Mouse (Mus musculus): ENCODE results near the gene Mvb12a. TPM values are rescaled to one million over a fixed set of nuclear protein-coding genes. Genes with fewer than 3 reads are reported as not detected.
A peak's percentile ranks its signal among the peaks of the same experiment; 100 is the strongest.

Gene Mvb12a
- total and polyA plus RNA-seq, 2 experiments from 2014 or later, result 47.6 to 54.4 TPM

DNA sequence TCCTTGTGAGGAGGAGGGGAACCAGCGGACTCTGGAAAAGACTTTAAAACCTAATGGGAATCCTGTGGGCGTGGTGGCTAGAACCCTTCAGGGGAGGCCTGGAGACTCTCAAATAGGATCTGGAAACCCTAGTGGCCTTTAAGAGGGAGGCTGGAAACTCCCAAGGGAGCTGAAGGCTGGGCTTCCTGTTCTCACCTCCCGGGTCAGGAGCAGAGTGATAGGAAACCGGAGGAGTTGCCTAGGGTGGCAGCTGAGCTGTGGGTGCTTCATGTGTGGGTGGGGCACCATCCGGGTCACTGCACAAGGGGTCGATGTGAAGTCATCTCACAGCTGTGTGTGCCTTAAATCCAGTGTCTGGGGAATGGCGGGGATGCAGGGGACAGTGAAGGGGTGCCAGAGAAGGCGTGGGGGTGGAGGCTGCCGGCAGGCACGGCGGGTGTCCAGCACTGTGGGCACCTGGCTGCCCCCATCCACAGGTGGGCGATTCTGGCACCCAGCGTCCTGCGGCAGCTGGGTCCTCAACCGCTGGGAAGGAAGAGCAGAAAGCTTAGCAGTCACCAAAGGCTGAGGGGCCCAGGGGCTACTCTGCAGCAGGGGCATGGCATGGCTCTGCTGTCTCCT, 44.7 kb upstream of the Mvb12a start:
- Histone ChIP-seq H3K9ac (replicated peaks; ENCODE audit: low read depth, low read length) (no peak overlapping the region), H3K27me3 (ENCODE audit: control insufficient read depth, insufficient read depth, low read length) (no peaks in the 10 kb centered on the region), H3K4me3 (ENCODE audit: low read depth, low read length) (no peak overlapping the region), H3K27ac (ENCODE audit: low read depth) (peak overlapping the region; percentile 49), H3K36me3 (replicated peaks; ENCODE audit: control insufficient read depth, insufficient read depth, low read length) (no peaks in the 10 kb centered on the region; the same call in 1 of the 2 replicates), H3K4me1 (ENCODE audit: control insufficient read depth, insufficient read depth) (peaks cover 44% of the 10 kb centered on the region), H3K4me2 (ENCODE audit: low read depth, low read length) (peak overlapping the region; percentile 9; the same call in 1 of the 2 replicates), H3K9me3 (replicated peaks; ENCODE audit: control insufficient read depth, low read length) (no peaks in the 10 kb centered on the region)
- DNase-seq (ENCODE audit: low spot score) (peak; percentile 35), ATAC-seq (ENCODE audit: insufficient read depth, low read depth) (0 out of 2 replicates have a peak, but pooled peaks have one; percentile 8)
- WGBS, result 15% methylated on average over 15 of the region's 15 CpGs
- TF ChIP-seq EP300 (IDR thresholded peaks at IDR 0.05; ENCODE audit: low read depth) (0 out of 2 replicates have a peak, but pooled peaks have one; percentile 21), CTCF (IDR thresholded peaks at IDR 0.05; ENCODE audit: low read depth) (no peak)

DNA sequence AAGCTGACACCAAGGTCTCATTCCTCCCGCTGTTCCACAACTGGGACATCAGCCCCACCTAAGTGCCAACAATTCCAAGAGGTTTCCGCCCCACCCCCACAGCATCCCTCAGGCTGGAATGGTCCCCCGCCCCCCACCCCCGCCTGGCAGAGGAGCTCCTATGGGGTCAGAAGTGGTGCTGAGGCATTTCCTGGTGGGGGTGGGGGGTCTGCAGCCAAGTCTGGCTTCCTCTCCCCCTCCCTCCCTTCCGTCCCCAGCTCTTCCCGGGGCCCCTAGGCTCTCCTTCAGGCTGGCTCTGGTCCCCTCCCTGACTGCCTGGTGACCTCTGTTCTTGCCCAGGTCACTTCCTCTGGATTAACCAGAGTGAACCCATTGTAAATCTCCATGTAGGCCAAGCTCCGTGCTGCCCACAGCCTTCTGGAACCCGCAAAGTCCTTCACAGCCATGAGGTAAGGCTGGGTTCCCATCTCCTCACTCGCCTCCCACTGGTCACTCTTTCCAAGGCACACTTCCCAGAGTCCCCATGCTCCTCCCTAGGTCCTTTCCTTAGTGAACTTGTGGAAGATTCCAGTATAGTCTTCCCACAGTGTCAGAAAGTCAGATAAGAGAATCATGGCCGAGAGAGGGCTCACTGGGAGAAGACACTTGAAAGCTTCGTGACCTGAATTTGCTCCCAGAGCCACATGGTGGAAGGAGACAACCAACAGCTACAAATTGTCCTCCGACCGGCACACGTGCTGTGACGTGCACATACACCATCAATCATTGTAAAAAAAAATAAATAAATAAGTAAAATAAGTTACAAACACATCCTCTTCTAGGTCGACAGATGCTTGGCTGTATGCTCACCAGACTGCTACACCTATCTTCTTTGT, 43.7 kb upstream of the Mvb12a start:
- H3K4me3 ChIP-seq (ENCODE audit: low read depth, low read length), result no peak overlapping the region
- no peak for TF ChIP-seq EP300 (IDR thresholded peaks at IDR 0.05; ENCODE audit: low read depth)
- TF ChIP-seq CTCF (IDR thresholded peaks at IDR 0.05; ENCODE audit: low read depth), result no peak

DNA sequence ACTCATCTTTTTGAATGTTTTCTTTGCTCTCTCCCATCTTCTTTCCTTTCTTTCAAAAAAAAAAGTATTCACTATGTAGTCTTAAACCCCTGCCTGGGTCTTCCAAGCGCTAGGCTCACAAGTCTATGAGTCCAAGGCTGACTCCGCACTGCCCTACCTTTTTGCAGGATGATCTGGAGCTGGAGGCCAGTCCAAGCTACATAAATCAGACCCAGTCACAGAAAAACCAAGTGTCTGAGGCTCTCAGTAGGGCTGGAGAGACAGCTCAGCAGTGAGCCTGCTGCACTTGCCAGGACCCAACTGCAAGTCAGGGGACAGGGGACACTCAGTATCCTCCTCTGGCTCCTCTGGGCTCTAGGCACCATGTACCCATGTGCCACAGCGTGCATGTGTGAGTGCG, 38.4 kb upstream of the Mvb12a start:
- Histone ChIP-seq H3K36me3 (replicated peaks; ENCODE audit: control insufficient read depth, insufficient read depth, low read length) (no peaks in the 10 kb centered on the region), H3K27me3 (ENCODE audit: control insufficient read depth, insufficient read depth, low read length) (peaks cover 41% of the 10 kb centered on the region), H3K27ac (ENCODE audit: low read depth) (no peak overlapping the region), H3K4me2 (ENCODE audit: low read depth, low read length) (no peak overlapping the region), H3K9ac (replicated peaks; ENCODE audit: low read depth, low read length) (no peak overlapping the region), H3K9me3 (replicated peaks; ENCODE audit: control insufficient read depth, low read length) (no peaks in the 10 kb centered on the region), H3K4me1 (ENCODE audit: control insufficient read depth, insufficient read depth) (peaks cover 7% of the 10 kb centered on the region; the same call in 1 of the 2 replicates), H3K4me3 (ENCODE audit: low read depth, low read length) (no peak overlapping the region)
- DNase-seq (ENCODE audit: low spot score), result no peak
- no peak for ATAC-seq (ENCODE audit: insufficient read depth, low read depth)
- 90% methylated on average over 4 of the region's 4 CpGs for WGBS
- no peak for TF ChIP-seq EP300 (IDR thresholded peaks at IDR 0.05; ENCODE audit: low read depth)
- no peak for TF ChIP-seq CTCF (IDR thresholded peaks at IDR 0.05; ENCODE audit: low read depth)

More for the DNA sequence above, 43.7 kb upstream of the Mvb12a start:
- DNase-seq (ENCODE audit: low spot score) (peak; percentile 43), ATAC-seq (ENCODE audit: insufficient read depth, low read depth) (no peak)
- Histone ChIP-seq H3K27me3 (ENCODE audit: control insufficient read depth, insufficient read depth, low read length) (no peaks in the 10 kb centered on the region), H3K9me3 (replicated peaks; ENCODE audit: control insufficient read depth, low read length) (no peaks in the 10 kb centered on the region), H3K9ac (replicated peaks; ENCODE audit: low read depth, low read length) (no peak overlapping the region), H3K4me1 (ENCODE audit: control insufficient read depth, insufficient read depth) (peaks cover 44% of the 10 kb centered on the region), H3K4me2 (ENCODE audit: low read depth, low read length) (peak overlapping the region; percentile 9; the same call in 1 of the 2 replicates), H3K36me3 (replicated peaks; ENCODE audit: control insufficient read depth, insufficient read depth, low read length) (no peaks in the 10 kb centered on the region), H3K27ac (ENCODE audit: low read depth) (peak overlapping the region; percentile 49)
- 31% methylated on average over 16 of the region's 16 CpGs for WGBS

DNA sequence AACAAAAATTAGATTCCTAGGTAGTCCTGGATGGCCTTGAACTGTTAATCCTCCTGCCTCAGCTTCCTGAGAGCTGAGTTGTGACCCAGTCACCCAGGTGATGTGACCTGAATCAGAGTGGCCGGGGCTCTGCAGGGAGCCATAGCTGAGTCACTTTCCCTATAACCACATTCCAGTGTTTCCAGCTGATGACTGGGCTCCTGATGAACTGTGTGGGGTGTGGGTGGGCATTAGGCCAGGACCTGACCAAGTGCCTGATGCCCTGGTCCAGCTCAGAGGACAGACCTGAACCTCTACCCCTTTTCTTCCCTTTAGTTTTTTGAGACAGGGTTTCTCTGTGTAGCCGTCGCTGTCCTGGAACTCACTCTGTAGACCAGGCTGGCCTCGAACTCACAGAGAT, 37.4 kb upstream of the Mvb12a start:
- 87% methylated on average over 4 of the region's 4 CpGs for WGBS
- DNase-seq (ENCODE audit: low spot score) (no peak), ATAC-seq (ENCODE audit: insufficient read depth, low read depth) (no peak)
- H3K4me1 ChIP-seq (ENCODE audit: control insufficient read depth, insufficient read depth), result 0 out of 2 replicates have a peak, but pooled peaks cover 3% of the 10 kb centered on the region
- H3K27ac ChIP-seq (ENCODE audit: low read depth), result no peak overlapping the region
- H3K27me3 ChIP-seq (ENCODE audit: control insufficient read depth, insufficient read depth, low read length), result peaks cover 50% of the 10 kb centered on the region
- H3K36me3 ChIP-seq (replicated peaks; ENCODE audit: control insufficient read depth, insufficient read depth, low read length), result no peaks in the 10 kb centered on the region
- no peak overlapping the region for H3K9ac ChIP-seq (replicated peaks; ENCODE audit: low read depth, low read length)
- H3K9me3 ChIP-seq (replicated peaks; ENCODE audit: control insufficient read depth, low read length), result no peaks in the 10 kb centered on the region
- H3K4me2 ChIP-seq (ENCODE audit: low read depth, low read length), result no peak overlapping the region
- H3K4me3 ChIP-seq (ENCODE audit: low read depth, low read length), result no peak overlapping the region
- TF ChIP-seq EP300 (IDR thresholded peaks at IDR 0.05; ENCODE audit: low read depth), result no peak
- TF ChIP-seq CTCF (IDR thresholded peaks at IDR 0.05; ENCODE audit: low read depth), result no peak

DNA sequence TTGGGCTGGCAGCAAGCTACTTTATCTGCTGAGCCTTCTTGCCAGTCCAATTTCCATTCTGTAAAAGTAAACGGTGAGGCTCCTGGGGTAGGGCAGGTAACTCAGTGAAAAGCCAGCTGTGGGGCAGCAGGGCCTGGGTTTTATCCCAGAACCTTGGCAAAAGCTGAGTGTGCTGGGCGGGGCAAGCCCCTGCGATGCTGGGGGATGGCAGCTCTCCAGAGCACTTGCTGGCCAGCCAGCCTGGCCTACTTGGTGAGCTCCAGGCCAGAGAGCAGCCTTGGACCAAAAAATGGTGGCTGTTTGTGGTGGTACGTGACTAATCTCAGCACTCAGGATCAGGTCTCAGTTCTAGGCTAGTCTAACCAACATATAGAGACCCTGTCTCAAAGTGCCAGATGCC, 36.7 kb upstream of the Mvb12a start:
- WGBS, result 58% methylated on average over 4 of the region's 4 CpGs
- ATAC-seq (ENCODE audit: insufficient read depth, low read depth) (no peak), DNase-seq (ENCODE audit: low spot score) (no peak)
- peaks cover 53% of the 10 kb centered on the region for H3K27me3 ChIP-seq (ENCODE audit: control insufficient read depth, insufficient read depth, low read length)
- H3K27ac ChIP-seq (ENCODE audit: low read depth), result no peak overlapping the region
- TF ChIP-seq EP300 (IDR thresholded peaks at IDR 0.05; ENCODE audit: low read depth) (no peak), CTCF (IDR thresholded peaks at IDR 0.05; ENCODE audit: low read depth) (no peak)
- H3K9ac ChIP-seq (replicated peaks; ENCODE audit: low read depth, low read length), result no peak overlapping the region
- H3K4me3 ChIP-seq (ENCODE audit: low read depth, low read length), result no peak overlapping the region
- H3K4me2 ChIP-seq (ENCODE audit: low read depth, low read length), result no peak overlapping the region
- no peaks in the 10 kb centered on the region for H3K9me3 ChIP-seq (replicated peaks; ENCODE audit: control insufficient read depth, low read length)
- H3K4me1 ChIP-seq (ENCODE audit: control insufficient read depth, insufficient read depth), result 0 out of 2 replicates have a peak, but pooled peaks cover 3% of the 10 kb centered on the region
- H3K36me3 ChIP-seq (replicated peaks; ENCODE audit: control insufficient read depth, insufficient read depth, low read length), result no peaks in the 10 kb centered on the region

Data from heart, postnatal 0 days (tissue).